Mouse (Mus musculus): Measurements from ENCODE around the gene Psenen.
A peak's percentile ranks its signal among the peaks of the same experiment; 100 is the strongest.

The Psenen gene

GRCm38 (mm10) chr7:30553021-30553589 is 10.3 kb downstream of the Psenen start:
- DNase-seq, result no peak

GRCm38 (mm10) chr7:30552102-30553020 is 11.1 kb downstream of the Psenen start, which contains the start of the genes Hspb6 and Proser3:
Gene Hspb6 (plus strand): TSS chr7:30552178.
Gene Proser3 (minus strand): TSS chr7:30552299.
- DNase-seq, result peak; percentile 95

GRCm38 (mm10) chr7:30551445-30552101 is 11.9 kb downstream of the Psenen start:
- DNase-seq, result no peak

GRCm38 (mm10) chr7:30550603-30551002 is 12.8 kb downstream of the Psenen start:
- no peak for DNase-seq

GRCm38 (mm10) chr7:30549880-30550279 is 13.5 kb downstream of the Psenen start:
- DNase-seq, result no peak

- no peak for DNase-seq
These were observed 19.1 kb downstream of the Psenen start for GRCm38 (mm10) chr7:30544327-30544726.

GRCm38 (mm10) chr7:30540572-30540971 is 22.9 kb downstream of the Psenen start:
- no peak for DNase-seq

GRCm38 (mm10) chr7:30534633-30535577 is 28.5 kb downstream of the Psenen start, which contains the start of gene Arhgap33:
Gene Arhgap33 (minus strand): TSS chr7:30535060.
- DNase-seq, result peak; percentile 98

GRCm38 (mm10) chr7:30533941-30534632 is 29.3 kb downstream of the Psenen start:
- no peak for DNase-seq

- DNase-seq, result no peak
These were observed 30.5 kb downstream of the Psenen start for GRCm38 (mm10) chr7:30532931-30533330.

- peak; percentile 74 for DNase-seq
These were observed 32.1 kb downstream of the Psenen start for GRCm38 (mm10) chr7:30531291-30531815.

GRCm38 (mm10) chr7:30526981-30527380 is 36.4 kb downstream of the Psenen start:
- DNase-seq, result no peak

- no peak for DNase-seq
These were observed 37.0 kb downstream of the Psenen start for GRCm38 (mm10) chr7:30526399-30526798.

- DNase-seq, result no peak
These were observed 37.5 kb downstream of the Psenen start for GRCm38 (mm10) chr7:30525954-30526353.

- DNase-seq, result no peak
These were observed 38.9 kb downstream of the Psenen start for GRCm38 (mm10) chr7:30524487-30524886.

- no peak for DNase-seq
These were observed 40.6 kb downstream of the Psenen start for GRCm38 (mm10) chr7:30522871-30523270.

GRCm38 (mm10) chr7:30520856-30521255 is 42.6 kb downstream of the Psenen start:
- no peak for DNase-seq

- DNase-seq, result no peak
These were observed 43.0 kb downstream of the Psenen start for GRCm38 (mm10) chr7:30520396-30520795.

GRCm38 (mm10) chr7:30518325-30518724 is 45.1 kb downstream of the Psenen start:
- DNase-seq, result no peak

GRCm38 (mm10) chr7:30515003-30515760 is 48.2 kb downstream of the Psenen start:
- no peak for DNase-seq

Measured in right cerebral cortex, postnatal 25 days (tissue).